Mouse (Mus musculus) kidney, postnatal 25 days (tissue): Measurements from ENCODE around the gene Gm9970.

Source experiments
- DNase-seq, 2 experiments: peaks; one replicate each; pipeline ENCODE4 v3.0.0; 2021; ENCODE audit warnings: mixed read lengths in 2 of 2

Gene Gm9970

DNA sequence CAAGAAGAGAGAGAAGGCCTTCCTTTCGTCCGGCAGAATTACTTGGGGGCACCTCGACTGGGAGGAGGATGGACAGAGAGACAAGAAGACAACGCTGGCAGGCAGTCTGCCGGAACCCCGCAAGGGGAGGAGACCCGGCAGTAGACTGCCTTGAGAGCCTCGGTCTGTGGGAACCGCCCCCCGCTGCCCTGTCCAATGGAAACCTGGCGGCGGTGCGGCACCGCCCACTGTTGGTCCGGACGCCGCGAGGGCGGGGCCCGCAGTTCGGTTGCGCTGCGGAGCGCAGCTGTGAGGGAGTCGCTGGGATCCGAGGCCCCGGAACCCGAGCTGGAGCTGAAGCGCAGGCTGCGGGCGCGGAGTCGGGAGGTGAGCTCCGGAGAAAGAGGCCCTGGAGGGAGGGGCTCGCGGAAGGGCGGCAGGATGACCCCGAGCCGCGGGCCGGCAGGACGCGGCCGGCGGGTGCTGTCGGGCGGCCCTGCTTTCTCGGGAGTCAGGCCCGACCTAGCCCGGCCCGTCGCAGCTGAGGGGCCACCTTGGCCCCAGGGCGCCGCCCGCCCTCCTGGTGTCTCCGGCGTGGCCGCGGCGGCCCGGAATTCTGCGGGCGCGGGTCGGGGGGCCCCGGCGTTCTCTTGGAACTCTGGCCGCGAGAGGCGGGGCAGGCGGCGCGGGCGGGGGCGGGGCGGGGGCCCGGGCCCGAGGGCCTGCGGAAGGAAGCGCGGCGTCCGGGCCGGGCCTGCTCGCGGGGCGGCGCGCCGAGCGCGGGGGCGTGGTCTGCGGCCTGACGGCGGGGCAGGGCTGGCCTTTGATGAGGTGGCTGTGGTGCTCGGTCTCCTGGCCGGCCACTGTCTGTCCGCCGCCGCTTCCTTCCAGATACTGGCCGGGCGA lies at the start of gene Gm9970, which contains the start of gene Nrbp1:
Gene Gm9970 (minus strand): TSS at position 596 of the 885 bp plus-strand sequence.
Gene Nrbp1 (plus strand): TSS at position 228 of the 885 bp plus-strand sequence.
- DNase-seq = peak; percentile 98 to 99

DNA sequence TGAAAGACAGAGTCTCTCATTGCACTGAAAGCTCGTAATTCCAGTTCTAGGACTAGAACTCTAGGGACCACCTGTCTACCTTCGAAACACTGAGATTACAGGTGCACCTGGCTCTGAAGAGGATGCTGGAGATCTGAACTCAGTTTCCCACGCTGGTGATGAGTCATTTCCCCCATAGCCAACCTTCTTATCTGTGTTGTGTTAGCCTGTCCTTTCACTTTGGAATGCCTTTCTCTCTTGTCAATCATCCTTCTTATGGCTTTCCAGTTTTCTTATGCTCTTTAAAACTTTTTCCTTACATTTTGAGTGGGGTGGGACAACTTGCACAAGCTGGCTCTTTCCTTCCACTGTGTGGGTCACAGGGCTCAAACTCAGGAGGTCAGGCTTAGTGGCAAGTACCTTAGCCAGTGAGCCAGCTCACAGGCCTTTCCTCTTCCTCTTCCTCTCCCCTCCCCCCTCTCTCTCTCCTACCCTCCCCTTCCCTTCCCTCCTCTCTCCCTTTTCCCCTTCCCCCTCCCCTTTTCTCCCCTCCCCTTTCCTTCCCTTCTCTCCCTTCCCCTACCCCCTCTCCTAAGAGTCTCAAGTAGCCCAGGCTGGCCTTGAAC lies 48.7 kb upstream of the Gm9970 start:
- no peak for DNase-seq

DNA sequence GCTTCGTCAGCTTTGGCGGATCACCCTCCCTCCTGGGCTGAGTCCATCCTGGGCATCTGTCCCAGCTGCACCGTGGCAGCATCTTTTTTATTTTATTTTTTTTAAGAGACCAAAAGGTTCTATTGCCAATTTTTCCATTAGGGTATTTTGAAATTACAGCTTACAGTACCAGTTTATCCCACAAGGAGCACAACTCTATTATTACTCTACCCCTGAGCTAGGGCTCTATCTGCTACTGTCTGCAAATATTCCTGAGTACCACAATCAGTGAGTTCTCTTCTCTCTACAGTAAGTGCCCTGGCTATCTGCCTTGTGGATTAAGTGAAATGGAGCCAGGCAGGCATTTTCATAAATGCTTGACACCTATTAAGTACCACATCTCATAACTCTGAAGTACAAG lies 47.6 kb upstream of the Gm9970 start:
- no peak for DNase-seq

DNA sequence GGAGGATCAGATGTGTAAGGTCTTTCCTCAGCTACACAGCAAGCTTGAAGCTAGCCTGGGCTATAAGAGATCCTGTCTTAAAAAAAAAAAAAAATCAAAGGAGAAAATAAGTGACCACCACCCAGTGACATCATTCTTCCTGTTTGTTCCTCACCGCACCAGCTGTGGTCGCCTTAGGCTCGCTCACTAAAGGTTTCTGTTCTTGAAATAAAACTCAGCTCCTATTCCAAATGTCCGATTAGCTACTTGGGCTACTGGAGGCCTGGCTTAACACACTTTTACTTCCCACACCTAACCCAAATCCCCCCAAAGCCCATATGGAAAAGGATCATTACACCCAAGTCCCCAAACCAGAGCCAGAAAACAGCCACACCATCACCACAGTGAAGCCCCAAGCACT lies 47.2 kb upstream of the Gm9970 start:
- no peak for DNase-seq

DNA sequence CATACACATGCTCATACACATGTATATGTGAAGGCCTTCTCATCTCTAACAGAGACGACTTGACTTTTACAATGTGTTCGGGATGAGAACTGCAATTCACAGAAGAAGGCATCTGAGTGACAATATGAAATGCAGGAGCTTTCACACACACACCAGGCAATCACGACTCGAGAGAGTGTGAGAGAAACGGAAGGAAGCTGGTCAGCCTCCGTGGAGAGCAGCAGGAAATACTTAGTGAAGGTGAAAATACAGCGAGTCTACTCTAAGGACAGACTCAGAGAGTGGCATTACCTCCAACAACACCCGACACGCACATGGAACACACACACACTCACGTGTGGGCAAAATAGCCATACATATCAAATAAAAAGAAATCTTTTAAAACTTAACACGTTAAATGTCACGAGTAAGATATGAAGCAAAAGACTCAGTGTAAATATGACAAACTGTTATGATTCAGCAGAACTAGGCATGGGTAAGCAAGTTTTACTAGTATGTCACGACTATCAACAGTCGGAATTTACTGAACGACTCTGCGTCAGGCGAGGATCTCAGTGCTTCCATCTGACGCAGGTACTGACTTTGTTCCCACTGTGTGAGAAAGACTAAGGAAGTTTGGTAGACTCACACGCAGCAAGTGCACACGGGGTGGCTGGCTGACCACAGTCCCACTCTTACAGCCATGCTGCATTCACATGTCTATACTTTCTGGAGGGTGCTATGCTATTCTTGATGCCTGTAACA lies 38.4 kb upstream of the Gm9970 start:
- DNase-seq = no peak

DNA sequence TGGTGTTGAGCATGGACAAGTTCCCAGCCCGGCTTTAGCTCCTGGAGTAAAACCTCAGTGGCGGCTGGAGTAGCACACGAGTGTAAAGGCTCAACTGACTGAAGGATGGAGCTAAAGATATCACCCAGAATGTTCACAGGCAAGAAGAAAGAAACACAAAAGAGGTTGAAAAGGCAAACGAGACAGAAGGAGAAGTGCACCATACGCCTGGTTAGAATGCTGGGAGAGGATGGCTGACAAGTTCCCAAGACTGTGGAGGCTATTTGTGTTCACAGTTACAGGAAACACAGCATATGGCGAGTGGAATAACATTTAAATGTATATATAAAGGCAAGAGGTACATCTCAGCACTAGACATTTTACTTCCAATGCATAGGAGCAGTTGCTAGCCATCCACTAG lies 32.0 kb upstream of the Gm9970 start:
- no peak for DNase-seq

DNA sequence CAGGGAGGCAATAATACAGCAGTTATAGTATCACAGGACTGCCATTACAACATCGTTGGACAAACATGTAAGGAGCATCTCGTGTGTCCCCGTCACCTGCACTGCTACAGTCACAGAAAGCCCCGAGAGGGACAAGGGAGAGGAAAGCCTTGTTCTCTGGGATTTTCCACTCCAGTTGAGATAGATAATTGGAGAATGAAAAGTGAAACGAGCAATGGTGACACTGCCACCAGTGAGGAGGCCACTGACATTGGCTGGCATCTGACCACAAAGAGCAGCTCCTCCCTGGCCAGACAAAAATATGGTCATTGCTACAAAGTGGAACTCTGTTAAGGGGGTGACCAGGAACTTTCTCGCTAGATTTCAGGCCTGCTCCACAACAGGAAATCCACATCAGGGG lies 26.7 kb upstream of the Gm9970 start:
- peak; percentile 4 to 40 for DNase-seq

DNA sequence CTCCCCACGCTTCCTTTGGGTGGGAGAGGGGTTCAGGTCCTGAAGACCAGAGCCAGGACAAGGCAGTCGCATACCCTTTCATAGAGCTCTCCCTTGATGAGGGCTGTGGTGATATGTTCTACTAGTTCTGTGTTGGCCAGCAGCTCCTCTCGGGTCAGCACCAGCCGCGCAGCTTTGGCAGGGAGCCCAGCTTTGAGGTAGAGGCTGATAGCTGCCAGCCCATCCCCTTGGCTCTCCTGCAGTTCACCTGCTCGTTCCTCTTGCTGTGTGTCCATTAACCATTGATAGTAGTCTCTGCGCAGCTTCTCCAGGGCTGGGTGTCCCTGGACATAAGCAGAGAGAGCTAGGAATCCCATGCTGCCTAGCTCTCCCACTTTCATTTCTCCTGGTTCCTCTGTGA lies 25.1 kb upstream of the Gm9970 start:
- DNase-seq = peak in 1 of 2 experiments; percentile 18

DNA sequence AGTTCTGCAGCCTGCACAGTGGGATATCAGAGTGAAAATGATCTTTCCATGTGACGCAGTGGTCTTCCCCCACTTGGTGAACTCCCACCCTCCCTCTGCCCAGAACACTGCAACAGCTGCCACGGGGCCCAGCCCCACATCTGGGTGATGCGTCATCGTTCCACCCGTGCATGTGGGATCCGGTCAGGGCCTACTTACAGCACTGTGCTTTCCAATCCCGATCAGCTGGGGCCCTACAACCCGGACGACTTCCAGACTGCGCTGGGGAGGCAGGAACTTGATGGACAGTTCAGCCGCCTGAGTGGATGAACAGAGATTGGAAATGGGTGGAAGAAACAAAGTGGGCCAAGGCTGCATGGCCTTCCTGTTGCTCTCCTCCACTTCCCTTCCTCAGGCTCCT lies 16.6 kb upstream of the Gm9970 start:
- no peak for DNase-seq

DNA sequence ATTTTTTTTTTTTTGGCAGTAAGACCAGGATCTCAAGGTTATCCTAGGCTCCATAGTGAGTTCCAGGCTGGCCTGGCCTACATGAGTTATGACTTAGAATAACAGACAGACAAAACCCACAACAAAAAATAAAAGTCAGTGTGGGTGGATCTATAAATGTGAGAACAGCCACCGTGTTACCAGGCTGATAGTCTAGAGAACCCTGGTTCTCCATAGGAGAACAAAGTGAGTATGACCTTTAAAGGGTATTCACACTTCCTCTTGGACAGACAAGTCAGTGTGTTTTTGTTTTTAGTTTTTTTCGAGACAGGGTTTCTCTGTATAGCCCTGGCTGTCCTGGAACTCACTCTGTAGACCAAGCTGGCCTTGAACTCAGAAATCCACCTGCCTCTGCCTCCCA lies 14.9 kb upstream of the Gm9970 start:
- no peak for DNase-seq

DNA sequence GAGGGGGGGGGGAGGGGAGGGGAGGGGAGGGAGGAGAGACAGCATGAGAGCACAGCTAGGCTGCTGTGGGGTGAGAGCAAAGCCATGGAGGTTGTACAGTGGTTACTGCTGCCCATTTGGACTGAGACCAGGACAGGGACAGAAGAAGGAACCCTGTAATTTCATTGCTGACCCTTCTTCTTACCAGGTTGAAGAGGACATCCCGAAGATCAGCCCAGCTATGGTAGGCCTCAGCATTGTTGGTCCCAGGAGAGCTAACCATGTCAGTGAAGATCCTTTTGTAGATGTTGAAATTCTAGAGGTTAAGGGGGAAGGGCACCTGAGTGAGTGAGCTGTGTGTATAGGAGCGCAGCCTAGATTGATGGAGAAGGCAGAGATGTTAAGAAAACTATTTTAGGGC lies 14.3 kb upstream of the Gm9970 start:
- no peak for DNase-seq

DNA sequence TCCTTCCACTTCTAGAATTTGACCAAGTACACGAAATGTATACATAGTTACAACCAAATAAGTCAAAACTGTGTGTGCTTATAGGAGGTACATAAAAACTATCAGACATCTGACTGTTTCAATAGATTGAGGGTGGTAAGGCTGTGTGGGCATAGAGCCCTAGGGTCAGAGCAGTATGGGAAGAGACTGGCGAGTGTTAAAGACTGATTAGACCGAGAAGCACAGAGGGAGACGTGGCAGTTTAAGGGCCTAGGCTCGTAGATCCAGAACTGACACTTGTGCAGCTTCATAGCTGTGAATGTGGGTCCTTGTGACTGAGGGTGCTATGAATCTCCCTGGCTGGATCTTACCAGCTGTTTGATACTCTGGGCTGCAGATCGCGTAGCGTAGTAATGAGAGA lies 13.9 kb upstream of the Gm9970 start:
- DNase-seq = no peak

DNA sequence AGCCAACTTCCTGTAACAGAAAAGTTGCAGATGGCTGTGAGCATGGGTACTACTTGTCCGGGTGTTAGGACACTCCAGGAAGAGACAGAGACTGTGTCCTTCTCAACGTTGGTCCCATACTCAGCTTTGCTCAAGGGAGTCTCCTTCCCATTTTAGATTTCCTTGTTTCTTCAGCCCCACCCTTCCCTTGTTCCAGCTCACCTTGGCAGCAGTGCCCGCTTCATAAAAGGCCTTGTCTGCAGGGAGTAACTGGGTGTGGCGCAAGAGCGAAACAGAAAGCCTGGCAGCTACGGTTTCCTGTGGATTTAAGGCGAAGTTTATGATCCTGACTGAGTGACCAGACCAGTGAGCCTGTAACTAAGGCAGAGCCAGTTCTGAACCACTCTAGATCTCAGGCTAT lies 13.4 kb upstream of the Gm9970 start:
- peak; percentile 49 to 76 for DNase-seq

DNA sequence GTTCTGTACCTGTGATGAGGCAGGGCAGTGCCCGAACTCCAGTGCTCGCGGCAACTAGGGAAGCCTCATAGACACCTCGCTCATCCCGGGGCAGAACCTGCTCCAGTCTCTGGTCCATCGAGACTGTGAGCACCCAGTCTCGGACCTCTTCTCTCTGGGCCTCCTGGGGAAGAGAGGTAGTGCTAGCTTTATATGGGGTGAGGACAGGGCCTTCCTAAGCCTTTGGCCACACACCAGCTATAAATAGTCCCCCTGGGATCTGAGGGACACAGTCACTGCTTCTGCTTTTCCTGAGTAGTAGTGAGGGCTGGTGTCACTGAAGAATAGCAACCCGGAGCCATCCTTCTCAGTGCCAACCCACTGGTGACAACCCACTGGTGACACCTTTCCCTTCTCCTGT lies 12.8 kb upstream of the Gm9970 start:
- peak in 1 of 2 experiments; percentile 46 for DNase-seq

DNA sequence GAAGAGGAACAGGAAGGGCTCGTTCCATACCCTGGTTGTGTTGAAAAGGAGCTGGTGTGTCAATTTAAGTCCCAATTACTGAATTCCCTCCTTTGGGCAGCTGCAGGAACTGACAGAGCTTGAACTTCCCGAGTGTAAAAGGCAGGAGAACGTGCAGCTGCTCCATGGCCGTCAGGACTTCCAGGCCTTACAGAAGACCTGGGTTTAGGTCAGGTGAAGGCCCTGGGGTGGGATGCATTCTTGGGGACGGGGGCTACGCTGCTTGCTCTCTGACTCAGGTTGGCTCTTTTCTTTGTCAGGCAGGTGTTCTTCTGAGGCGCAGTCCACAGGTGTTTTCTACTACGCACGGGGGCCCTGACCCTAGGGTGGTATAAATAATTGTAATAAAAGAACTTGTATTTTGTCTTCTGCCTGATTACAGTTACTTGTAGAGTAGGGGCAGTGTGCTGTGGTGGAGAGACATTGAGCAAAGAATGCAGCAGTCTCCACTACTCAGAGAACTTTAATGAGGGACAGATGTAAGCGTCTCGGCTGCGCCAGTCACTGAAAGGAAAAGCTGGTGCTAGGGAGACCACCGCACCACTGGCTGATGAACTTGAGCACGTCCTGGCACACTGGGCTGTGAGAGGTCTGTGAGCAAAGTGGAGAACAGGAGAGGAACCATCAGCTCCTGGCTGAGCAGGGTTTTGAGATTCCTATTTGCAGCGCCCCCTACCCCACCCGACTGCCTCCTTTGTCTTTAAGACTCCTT lies 11.9 kb upstream of the Gm9970 start:
- DNase-seq = no peak

DNA sequence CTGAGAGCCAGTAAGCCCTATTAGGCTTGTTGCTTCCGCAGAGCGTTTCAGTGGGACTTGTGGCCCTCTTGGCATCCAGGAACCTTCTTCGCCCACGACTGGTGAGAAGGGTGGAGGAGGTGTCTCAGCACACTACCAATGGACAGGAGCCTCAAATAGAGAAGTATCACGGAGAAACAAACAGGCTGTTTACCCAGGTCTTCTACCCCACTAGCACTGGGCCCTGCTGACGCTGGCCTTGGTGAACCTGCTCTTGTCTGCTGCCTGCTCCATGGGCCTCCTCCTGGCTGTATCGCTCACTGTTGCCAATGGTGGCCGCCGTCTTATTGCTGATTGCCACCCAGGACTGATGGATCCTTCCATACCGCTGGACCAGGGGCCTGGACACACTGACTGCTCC lies 11.1 kb upstream of the Gm9970 start:
- DNase-seq = peak in 1 of 2 experiments; percentile 36

DNA sequence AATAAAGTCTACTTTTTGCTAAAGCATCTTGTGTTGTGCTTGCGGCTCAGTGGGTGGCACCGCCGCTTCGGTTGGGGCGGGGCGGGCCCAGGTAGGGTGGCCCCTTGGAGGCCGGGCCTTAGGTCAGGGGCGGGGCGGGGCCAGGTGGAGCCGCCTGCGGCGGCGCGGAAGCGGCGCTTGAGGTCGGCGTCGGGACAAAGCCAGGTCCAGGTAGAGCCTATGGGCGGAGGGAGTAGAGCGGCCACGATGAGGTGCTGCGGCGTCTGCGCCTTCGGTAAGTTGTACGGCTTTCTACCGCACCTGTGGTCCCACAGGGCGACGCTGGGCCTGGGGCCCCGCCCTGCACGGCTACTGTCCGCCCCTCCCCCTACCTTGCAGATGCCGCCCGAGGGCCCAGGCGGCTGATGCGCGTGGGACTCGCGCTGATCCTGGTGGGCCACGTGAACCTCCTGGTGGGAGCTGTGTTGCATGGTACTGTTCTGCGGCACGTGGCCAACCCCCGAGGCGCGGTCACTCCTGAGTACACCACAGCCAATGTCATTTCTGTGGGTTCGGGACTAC lies 10.6 kb upstream of the Gm9970 start, which contains the start of gene Krtcap3:
Gene Krtcap3 (plus strand): TSS at position 151 of the 561 bp plus-strand sequence.
- peak; percentile 73 to 89 for DNase-seq

DNA sequence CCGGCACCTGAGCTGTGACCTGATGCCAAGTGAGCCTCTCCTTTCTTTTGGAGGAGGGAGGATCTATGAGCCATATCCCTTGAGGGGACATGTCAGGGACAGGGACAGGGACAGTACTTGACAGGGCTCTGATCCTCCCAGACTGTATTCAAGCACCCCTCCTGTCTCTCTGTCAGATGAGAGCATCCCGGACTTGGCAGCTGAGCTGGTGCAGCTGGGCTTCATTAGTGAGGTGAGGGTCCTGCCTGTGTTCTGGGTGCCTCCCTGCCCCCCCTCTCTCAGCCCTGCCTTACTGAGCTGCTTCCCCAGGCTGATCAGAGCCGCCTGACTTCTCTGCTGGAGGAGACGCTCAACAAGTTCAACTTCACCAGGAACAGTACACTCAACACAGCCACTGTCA lies 9.7 kb upstream of the Gm9970 start:
- DNase-seq = no peak

DNA sequence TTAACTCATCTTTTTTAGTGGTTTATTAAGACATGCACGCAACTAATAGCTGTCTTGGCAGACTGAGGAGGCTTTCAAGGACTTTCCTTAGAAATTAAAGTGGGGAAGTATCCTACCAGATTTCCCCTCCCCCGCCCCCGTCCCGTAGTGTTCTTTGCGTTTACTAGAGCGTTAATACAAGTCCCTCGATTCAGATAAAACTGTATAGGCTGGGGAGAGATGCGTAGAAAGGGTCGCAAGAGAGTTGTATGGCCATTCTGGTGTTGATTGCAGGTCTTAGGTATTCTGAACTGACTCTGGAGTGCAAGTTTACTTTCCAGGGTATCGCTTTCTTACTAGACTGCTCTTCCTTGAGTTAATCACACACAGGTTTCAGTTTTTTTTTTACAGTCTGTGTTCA lies 1.2 kb upstream of the Gm9970 start:
- no peak for DNase-seq

DNA sequence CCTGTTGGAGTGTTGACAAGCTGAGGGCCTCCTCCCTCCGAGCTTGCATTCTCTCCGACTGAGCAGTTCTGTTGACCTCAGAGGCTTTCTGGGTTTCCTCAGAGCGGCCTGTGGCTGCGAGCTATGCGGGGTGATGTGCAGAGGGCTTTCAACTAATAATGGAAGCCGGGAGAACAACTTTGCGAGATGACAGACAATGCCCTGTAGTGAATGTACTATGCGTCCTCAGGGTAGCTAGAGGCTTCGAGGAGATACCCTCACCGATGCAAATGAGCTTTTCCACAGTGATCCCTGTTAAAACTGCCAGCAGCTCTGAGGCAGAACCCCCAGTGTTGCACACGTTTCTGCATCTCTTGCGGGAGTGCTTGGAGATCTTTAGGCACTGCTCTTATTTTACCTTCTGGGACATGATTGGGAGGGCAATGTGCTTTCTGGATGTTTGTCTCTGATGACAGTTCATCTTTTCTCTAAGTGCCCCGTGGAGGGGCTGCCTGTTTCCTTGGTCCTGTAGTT lies 546 bp upstream of the Gm9970 start:
- DNase-seq = no peak

DNA sequence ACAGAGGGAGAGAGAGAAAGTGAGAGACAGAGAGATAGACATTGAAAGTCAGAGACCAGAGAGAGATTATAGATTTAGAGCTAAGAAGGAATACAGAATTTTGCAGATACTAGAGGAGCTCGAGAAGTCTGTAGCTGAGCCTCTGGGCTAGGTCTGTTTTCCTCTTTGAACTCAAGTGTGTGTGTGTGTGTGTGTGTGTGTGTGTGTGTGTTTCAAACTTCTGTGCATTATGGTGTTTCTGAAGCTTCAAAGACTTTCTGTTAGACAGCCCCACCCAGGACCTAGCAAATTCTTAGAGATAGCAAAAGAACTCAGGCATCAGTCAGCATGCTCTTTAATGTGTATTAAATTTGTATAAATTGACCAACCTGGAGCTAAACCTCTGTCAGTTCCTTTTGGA lies 14.4 kb downstream of the Gm9970 start:
- no peak for DNase-seq

DNA sequence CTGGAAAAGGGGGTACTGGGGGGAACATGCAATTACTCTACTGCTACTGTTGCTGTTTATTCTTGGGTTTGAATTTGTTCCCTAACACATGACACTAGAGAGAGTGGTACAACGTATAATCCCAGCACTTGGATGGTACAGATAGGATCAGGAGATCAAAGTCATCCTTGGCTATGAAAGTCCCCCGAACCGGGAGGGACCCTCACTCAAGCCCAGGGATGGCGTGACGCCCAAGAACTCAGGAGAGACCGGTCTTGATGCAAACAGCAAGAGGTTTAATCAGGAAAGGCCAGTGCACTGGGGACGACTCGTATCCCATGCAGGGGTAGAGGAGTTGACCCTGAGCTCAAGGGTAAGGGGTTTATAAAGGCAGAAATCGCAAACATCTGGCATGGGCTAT lies 18.3 kb downstream of the Gm9970 start:
- DNase-seq = peak in 1 of 2 experiments; percentile 38
